Mouse (Mus musculus): ENCODE data around the gene Hoxa13.

Hoxa13 gene

GRCm38 (mm10) chr6:52237346-52238154 lies 23.1 kb downstream of the Hoxa13 start:
- no peak for DNase-seq (ENCODE audit: low spot score in 2 of 2)

DNA sequence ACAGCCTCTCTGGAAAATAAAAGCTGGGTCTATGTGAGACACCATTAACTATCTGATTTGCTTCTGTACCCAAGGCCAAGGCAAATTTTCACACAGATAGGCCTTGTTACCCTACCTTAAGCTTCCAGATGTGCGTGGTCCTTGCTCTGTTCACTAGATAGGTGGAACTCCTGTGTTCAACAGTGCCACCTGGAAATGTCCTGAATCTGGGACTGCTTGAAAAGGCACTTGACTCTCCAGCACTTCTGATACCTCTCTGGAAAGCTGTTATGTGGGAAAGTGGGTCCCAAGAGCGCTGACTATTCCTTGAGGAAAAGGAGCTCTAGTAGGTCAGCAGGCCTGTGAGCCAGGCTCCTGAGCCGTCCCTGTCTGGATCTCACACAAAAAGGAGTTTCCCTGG lies 23.9 kb downstream of the Hoxa13 start:
- no peak for DNase-seq (ENCODE audit: low spot score in 2 of 2)

- no peak for DNase-seq (ENCODE audit: low spot score in 2 of 2)
Observed at GRCm38 (mm10) chr6:52235866-52236265, 24.8 kb downstream of the Hoxa13 start.

GRCm38 (mm10) chr6:52235267-52235666 lies 25.4 kb downstream of the Hoxa13 start:
- no peak for DNase-seq (ENCODE audit: low spot score in 2 of 2)

DNA sequence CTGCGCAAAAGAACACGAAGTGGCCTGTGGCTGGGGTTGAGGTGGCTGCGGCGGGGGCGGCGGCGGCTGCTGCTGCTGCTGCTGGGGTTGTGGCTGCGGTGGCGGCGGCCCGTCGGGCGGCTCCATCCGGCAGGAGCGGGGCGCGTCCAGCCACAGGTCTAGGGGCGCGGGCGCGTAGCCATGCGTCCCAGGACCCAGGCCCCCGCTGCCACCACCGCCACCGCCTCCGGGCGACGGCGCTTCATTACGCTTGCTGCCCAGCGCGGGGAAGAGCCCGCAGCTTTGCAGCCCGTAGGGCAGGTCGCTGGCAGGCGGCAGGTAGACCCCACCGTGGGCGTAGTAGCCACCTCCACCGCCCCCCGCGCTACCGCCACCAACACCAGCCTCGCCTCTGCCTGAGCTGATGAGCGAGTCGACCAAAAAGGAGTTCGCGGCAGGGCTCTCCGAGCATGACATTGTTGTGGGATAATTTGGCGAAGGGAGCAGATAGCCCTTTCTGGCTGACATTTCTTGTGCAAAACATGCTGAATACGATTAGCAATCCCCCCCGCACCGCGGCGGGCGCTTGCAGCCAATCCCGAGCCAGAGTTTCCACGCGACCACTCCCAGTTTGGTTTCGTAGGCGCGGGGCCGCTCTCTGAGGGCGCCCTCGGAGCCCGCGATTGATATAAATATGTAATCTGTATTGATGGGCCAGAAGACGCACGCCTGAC lies 26.1 kb downstream of the Hoxa13 start:
- no peak for DNase-seq (ENCODE audit: low spot score in 2 of 2)

DNA sequence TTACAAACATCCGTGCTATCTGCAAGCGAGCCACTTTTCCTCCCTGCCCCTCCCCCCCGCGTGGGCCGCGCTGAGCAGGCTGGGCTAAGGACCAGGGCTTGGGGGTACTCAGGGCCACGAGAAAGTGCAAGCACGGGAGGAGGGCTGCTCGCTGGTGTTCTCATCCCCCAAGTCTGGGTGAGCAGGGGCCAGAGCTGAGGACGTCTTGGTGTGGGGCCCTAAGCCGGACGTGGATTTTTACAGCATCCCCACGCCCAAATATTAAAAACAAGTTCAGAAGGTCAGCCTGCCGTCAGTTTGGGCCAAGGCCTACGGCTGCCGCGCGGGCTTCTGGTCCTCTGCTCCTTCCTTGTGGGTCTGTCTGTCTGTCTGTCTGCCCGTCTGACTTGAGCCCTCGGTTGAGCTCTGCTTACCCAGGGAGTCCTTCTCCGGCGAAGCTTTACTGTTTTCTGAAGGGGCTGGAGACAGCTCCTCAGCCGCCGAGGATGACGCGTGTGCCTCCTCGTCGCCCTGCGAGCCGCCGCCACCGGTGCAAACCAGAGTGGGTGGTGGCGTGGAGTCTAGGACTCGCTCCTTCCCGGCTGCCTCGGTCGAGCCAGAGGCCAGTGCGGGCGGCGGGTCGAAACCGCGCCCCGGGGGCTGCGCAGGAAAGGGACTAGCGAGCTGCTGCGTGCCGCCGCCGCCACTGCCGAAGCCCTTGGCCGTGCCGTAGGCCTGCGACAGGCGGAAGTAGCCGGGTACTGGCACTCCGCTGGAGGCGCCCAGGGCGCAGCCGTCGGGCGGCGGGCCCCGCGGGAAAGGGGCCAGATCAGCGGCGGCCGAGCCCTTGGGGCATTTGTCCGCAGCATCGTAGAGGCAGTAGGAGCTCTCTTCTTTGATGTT lies 26.9 kb downstream of the Hoxa13 start:
- no peak for DNase-seq (ENCODE audit: low spot score in 2 of 2)

DNA sequence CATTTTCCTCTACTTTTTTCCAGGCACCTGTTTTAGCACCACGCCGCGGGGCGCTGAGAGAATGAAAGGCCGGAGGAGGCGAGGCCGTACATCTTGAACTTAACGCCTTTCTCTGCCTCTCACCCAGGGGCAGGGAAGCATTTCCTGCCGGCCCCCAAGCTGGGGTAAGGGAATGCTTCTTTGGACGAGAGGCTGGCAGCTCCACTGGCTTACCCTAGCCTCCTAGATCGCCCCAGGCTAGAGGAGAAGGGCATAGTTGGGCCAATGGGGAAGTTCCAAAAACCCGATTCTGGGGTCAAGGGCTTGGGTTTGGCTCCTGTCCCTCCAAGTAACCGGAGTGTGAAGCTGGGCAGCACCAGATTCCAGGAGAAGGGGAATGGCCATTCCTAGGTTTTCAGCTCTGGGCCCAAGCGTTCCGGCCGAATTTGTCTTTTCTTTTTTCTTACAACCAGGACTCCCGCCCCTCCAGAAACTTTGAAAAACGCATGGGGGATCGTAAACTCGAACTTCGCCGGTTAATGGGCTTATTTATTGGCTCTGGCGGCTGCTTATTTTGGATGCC lies 27.6 kb downstream of the Hoxa13 start:
- DNase-seq (ENCODE audit: low spot score in 2 of 2) = peak in 1 of 2 experiments; percentile 56

DNA sequence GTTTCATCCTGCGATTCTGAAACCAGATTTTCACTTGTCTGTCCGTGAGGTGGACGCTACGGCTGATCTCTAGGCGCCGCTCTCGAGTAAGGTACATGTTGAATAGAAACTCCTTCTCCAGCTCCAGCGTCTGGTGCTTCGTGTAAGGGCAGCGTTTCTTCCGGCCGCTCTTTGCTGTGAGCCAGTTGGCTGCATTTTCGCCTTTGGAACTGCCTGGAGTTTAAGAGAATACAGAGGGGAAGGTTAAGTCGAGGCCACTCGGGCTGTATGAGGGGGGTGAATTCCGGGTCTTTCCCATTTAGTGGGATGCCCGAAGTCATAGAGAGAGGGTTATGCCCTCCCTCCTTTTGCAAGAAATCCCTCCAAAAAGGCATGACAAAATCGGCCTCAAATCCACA lies 28.1 kb downstream of the Hoxa13 start:
- no peak for DNase-seq (ENCODE audit: low spot score in 2 of 2)

DNA sequence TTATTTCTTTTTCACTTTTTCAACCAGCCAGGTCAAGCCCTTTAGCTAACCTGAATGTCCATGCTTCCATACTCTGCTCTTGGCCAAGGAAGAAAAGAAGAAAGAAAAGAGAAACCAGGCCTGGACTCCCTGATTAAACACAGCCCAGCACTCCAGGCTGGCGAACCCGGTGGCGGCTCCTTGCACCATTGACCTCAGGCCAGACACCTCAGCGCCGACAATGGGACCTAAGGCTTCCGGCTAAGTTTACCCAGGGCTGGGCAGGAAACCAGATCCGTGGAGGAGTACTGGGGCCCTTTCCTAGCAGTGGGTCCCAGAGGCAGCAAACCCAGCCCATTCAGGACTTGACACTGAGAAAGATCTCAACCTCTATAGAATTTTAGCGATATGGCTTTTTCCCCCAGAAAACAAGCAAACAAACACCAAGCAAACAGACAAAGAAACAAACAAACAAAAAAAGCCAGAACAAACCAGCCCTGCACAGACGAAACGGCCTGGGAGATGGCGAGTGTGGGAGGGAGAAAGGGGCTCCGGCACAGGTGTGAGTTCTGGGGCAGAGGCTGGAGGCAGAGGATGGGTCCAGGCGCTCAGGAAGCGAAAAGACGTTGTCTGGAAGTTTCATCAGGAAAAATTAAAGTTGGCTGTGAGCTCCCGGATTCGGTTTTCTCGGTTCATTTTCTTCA lies 28.7 kb downstream of the Hoxa13 start:
- DNase-seq (ENCODE audit: low spot score in 2 of 2) = no peak

GRCm38 (mm10) chr6:52230516-52231165 lies 30.0 kb downstream of the Hoxa13 start, which contains the start of gene Hoxa9:
Gene Hoxa9 (minus strand): TSS chr6:52231089.
- DNase-seq (ENCODE audit: low spot score in 2 of 2) = no peak

DNA sequence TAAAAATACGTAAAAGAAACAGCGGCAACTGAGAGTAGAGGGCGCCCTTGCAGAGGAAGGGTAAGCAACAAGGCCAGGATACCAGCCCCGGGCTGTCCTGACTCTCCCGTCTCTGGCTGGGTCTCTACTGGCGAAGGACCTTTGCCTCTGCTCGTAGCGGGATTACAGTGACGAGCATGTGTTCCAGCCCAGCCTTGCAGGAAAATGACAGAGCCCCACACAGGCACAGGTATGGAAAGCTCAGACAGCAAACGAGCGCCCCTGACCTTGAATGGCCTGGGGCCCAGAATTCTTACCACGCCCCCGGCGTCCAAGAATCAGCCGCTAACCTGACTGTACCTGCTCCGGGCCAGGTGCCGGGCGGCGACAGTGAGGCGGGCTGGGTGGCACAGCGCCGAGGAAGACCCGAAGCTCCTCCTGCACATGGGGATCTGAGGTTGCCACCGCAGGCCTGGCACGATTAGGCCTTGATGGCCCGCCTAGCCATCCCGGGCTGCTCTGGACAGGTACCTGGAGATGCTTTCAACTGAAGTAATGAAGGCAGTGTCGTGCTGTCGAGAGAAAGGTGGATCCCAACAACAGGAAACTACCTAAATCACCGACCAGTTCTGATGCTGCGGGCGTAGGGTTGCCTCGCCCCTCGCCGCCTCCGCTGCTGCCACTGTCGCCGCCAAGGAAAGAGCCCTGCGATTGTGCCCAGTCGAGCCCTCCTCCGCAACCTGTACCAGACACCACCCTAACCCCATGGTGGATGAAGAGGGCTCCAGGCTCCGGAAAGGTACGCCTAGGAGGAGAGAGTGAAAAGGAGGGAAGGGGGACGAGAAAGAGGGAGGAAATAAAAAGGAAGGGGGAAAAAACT lies 30.9 kb downstream of the Hoxa13 start:
- no peak for DNase-seq (ENCODE audit: low spot score in 2 of 2)

DNA sequence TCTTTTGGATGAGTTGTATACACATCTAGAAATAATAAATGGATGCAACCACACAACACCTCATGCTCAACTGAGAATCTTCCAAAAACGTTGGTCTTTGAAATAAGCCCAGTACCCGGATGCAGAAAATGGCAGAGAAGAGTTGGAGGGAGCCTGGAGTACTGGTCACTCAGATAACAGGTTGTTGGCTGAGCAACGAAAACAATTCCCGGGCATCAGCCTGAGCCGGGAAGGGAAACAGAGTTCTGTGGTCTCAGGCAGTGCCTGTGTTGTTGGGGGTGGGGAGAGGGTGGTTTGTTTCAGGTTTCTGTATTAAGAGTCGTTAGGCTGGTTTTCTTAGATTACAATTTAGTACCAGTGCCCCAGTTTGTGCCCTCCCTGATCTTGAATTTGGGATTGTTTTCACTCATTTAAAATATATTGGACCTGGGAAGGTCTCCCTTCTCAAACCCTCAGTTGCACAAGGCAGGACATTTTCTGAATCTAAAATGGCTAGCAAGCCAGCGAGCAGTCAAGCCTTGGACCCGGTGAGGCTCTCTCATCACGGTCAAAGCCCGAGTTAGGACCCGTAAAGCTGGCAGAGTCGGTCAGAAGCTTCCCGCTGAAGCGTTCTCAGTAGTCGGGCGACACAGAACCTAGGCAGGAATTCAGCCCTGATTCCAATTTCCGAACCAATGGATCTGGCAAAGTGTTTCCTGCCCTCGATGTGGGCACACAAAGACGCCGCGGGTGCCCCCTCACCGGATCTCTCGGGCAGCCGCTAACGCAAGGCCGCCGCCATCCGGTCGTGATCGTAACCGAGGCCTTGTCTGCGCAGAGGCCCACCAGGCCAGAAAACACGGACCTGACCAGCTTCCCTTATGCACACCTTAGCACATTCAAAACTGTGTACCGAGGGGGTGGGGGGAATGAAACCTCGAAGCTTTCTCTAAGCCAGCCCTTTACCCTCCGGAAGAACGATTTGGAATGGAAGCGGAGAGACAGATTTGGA lies 31.9 kb downstream of the Hoxa13 start:
- no peak for DNase-seq (ENCODE audit: low spot score in 2 of 2)

GRCm38 (mm10) chr6:52227470-52228222 lies 33.0 kb downstream of the Hoxa13 start:
- DNase-seq (ENCODE audit: low spot score in 2 of 2) = no peak

DNA sequence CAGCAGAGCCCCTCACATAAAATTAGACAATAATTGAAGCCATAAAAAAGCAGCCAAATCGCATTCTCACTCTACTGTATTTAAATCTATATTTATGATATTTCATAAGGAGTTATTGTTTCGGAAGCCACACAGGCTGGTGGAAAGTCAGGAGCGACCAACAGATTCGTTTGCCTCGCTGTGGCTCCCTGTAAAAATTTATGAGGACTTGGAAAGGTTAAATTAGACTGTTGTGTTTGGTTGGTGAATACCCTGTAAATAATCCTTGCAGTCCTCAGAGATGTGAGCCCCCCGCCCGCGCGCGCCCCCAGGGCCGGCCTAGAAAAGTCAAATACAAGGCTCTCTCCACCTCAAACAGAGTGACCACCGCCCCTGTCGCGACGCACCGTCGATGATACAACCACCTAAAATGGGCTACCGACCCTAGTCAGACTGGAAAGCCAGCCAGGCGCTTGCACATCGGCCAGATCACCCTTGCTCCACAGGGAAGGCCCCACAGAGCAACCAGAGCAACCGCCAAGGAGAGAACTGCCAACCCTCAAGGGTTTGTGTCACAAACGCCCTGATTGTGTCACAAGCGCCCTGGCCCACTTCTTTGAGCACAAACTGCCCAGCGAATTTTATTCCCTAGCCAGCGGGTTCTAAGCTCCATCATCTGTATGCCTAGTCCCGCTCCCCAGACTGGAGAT lies 34.0 kb downstream of the Hoxa13 start:
- DNase-seq (ENCODE audit: low spot score in 2 of 2) = no peak

- no peak for DNase-seq (ENCODE audit: low spot score in 2 of 2)
Observed at GRCm38 (mm10) chr6:52225612-52226568, 34.8 kb downstream of the Hoxa13 start.

All from spleen, postnatal 4 days (tissue).